ENCODE assay signal across 7 mouse cellular contexts in genomic region chr1:131238931-131239381, GRCm38 (mm10). TPM values are rescaled to one million over a fixed set of nuclear protein-coding genes. Genes with fewer than 3 reads are reported as not detected.
DNase-seq lines count a peak whose midpoint lies in the region; ATAC-seq lines count a peak whose summit lies in the region.

No protein-coding gene starts in this region.

- H3K4me1 ChIP-seq in kidney, embryonic 14.5 days (ENCODE audit: control insufficient read depth, insufficient read depth, low read length): 0 out of 2 replicates have a peak, but pooled peaks cover 4% of the 10 kb centered on the region

- H3K9ac ChIP-seq in kidney, embryonic 14.5 days (ENCODE audit: low read depth, low read length): no peak overlapping the region

- H3K36me3 ChIP-seq in kidney, embryonic 14.5 days (ENCODE audit: control insufficient read depth, insufficient read depth, low read length): no peaks in the 10 kb centered on the region

- 62% methylated on average over 8 of the region's 8 CpGs for WGBS in kidney, embryonic 14.5 days

- H3K4me3 ChIP-seq in kidney, embryonic 14.5 days (ENCODE audit: low read length): no peak overlapping the region

- no peaks in the 10 kb centered on the region for H3K9me3 ChIP-seq in kidney, embryonic 14.5 days (ENCODE audit: control insufficient read depth, low read length)

- ATAC-seq in kidney, embryonic 14.5 days (ENCODE audit: low FRiP score, low TSS enrichment): peak; percentile 51; the same call in 1 of the 2 replicates

- no peak overlapping the region for H3K27ac ChIP-seq in kidney, embryonic 14.5 days (ENCODE audit: low read depth, low read length)

- H3K27me3 ChIP-seq in kidney, embryonic 14.5 days (ENCODE audit: control insufficient read depth, insufficient read depth, low read length): peaks cover 9% of the 10 kb centered on the region

- no peak overlapping the region for H3K4me2 ChIP-seq in kidney, embryonic 14.5 days (replicated peaks; ENCODE audit: low read depth, low read length)

- peak; percentile 72 for DNase-seq in Muller cell, postnatal 12 days (ENCODE audit: inconsistent ontology term)
- peak; percentile 80 for DNase-seq in adrenal gland, postnatal 10 days
- DNase-seq in gastrocnemius, postnatal 4 days (ENCODE audit: low spot score in 2 of 2): peak; percentile 59 to 80
- DNase-seq in skeletal muscle tissue, adult 2 months (ENCODE audit: low read depth, low spot score): peak; percentile 83
- DNase-seq in left cerebral cortex, postnatal 36 days (ENCODE audit: low spot score in 2 of 2): no peak
- no peak for DNase-seq in layer of hippocampus, postnatal 14 days (ENCODE audit: low spot score in 2 of 2)

- intact Hi-C loops in left cerebral cortex, postnatal 36 days (cut with DNase I): no loop called here

RNA-seq across cellular contexts. Expression of gene Rassf5, which starts 6.1 kb away (rescaled TPM):
- total RNA-seq in adrenal gland, postnatal 10 days (2021): 10 to 100 TPM; 10.6 to 10.8 TPM
- 1 to 10 TPM; 6.4 to 7.9 TPM for total RNA-seq in gastrocnemius, postnatal 4 days (2021)
- polyA plus RNA-seq in kidney, embryonic 14.5 days (2014; fragmentation: Nextera tagmentation; extraction: Ambion mirVana): 1.6 and 1.8 TPM in 2 replicates
- 10 to 100 TPM; 24.6 to 31.7 TPM for total RNA-seq in left cerebral cortex, postnatal 36 days (2021)
- 10 to 100 TPM; 20.4 to 22.8 TPM for total RNA-seq in layer of hippocampus, postnatal 14 days (2021)

RNA-seq across cellular contexts. Expression of gene Ikbke, which starts 40.5 kb away (rescaled TPM):
- 10 to 100 TPM in 1 of 2 experiments, 1 to 10 TPM in 1; 6.9 to 12.0 TPM for total RNA-seq in adrenal gland, postnatal 10 days (2021)
- 1 to 10 TPM; 7.5 to 7.6 TPM for total RNA-seq in gastrocnemius, postnatal 4 days (2021)
- polyA plus RNA-seq in kidney, embryonic 14.5 days (2014; fragmentation: Nextera tagmentation; extraction: Ambion mirVana): 2.9 TPM in 2 replicates
- total RNA-seq in left cerebral cortex, postnatal 36 days (2021): 1 to 10 TPM in 1 of 2 experiments, under 1 TPM in 1; 0.69 to 2.5 TPM
- total RNA-seq in layer of hippocampus, postnatal 14 days (2021): 1 to 10 TPM; 3.0 to 3.9 TPM

Comparison
In these comparisons a context has a peak if more than half of its experiments do, and no peak if none do; other contexts are left out.
1. DNase-seq: peak in Muller cell, postnatal 12 days (single experiment), adrenal gland, postnatal 10 days (single experiment), gastrocnemius, postnatal 4 days (2 of 2) and skeletal muscle tissue, adult 2 months (single experiment); none in left cerebral cortex, postnatal 36 days (0 of 2) and layer of hippocampus, postnatal 14 days (0 of 2).